Mouse (Mus musculus): Measurements from ENCODE around the gene Acot7.

DNA sequence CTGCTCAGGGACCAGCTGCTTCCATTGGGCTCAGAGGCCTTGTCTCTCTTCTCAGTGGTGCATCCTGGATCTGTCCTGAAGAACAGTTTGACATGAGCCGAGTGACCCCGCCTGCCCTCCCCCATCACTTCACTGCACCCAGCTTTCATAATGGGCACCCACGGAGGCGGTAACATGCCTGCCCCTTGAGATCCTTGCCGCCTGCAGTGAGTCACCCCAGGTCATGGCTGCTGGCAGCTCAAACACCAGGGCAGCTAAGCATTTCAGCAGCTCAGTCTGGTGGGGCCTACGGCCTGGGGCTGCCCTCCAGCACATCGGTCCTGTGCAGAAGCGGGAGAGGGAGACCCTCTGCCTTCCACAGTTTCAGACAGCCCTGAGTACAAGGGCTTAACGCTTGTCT is 129.6 kb downstream of the Acot7 start:
- TF ChIP-seq CTCF (IDR thresholded peaks at IDR 0.05) (no peak), EP300 (IDR thresholded peaks at IDR 0.05) (no peak)
